Mouse (Mus musculus): Measurements from ENCODE around the gene Tdp1. TPM values are rescaled to one million over a fixed set of nuclear protein-coding genes. Genes with fewer than 3 reads are reported as not detected.

Gene Tdp1
- polyA plus RNA-seq (2014; fragmentation: Nextera tagmentation; extraction: Ambion mirVana), result 75.1 and 81.5 TPM in 2 replicates

DNA sequence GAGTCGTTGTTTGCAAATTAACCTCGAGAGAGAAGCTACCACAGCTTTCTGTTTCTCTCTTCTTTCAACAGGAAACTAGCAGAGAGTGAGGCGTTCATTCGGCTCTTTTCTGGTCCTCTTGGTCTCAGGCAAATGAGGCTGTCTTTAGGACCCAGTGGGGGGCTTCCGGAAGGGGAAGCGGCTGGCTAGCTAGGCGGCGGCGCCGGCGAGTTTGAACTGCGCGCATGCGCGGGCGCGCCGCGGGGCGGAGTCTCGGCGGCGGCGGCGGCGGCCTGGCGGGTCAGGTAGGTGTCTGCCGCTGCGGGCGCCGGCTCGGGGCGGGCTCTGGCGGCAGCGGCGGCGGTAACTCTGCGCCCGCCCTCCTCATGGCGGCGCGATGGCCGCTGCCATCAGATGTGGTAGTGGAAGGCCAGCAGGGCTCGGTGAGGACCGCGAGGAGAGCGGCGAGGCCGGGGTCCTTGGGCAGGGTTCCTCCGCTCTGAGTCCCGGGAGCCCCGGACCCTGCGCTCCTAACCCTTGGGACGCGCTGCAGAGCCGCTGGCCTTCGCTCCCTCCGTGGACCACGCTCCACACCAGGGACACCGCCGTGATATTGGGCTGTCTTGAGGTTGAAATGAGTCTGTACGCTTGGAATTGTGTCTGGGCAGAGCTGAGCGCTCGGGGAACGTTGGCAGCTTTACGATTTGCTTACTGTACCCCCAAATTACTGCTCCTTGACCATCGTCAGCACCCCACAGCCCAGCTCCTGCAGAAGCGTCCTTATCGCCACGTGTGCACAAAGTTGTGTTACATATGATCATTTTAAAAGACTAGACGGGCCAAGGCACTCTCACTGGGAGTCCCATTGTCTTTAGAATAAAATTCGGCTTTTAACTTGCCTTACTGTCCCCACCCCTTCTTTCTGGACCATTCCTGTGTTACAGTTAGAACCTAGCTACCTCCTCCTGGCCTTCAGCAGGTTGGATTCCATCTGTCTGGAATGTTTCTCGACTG is at the start of gene Tdp1, which contains the start of gene Efcab11:
Tdp1 (plus strand) TSS at position 249 of the 993 bp plus-strand sequence.
Efcab11 (minus strand) TSS at position 171 of the 993 bp plus-strand sequence.
- Histone ChIP-seq H3K9ac (ENCODE audit: low read depth, low read length) (peak within 1 kb of the TSS; percentile 67), H3K27me3 (ENCODE audit: control insufficient read depth, insufficient read depth, low read length) (no peaks in the 10 kb centered on the region), H3K4me3 (ENCODE audit: low read depth, low read length) (peak within 1 kb of the TSS; percentile 58), H3K9me3 (ENCODE audit: control insufficient read depth, low read length) (no peaks in the 10 kb centered on the region), H3K27ac (ENCODE audit: low read depth, low read length) (peak within 1 kb of the TSS; percentile 75), H3K4me2 (replicated peaks; ENCODE audit: low read depth, low read length) (peak within 1 kb of the TSS; percentile 77), H3K4me1 (replicated peaks; ENCODE audit: control insufficient read depth, insufficient read depth, low read length) (0 out of 2 replicates have a peak, but pooled peaks cover 2% of the 10 kb centered on the region), H3K36me3 (ENCODE audit: control insufficient read depth, insufficient read depth, low read length) (no peaks in the 10 kb centered on the region)
- ATAC-seq (ENCODE audit: low FRiP score), result peak; percentile 82
- WGBS, result under 1% methylated on average over 73 of the region's 73 CpGs
- peak; percentile 100 for DNase-seq (ENCODE audit: low spot score)

DNA sequence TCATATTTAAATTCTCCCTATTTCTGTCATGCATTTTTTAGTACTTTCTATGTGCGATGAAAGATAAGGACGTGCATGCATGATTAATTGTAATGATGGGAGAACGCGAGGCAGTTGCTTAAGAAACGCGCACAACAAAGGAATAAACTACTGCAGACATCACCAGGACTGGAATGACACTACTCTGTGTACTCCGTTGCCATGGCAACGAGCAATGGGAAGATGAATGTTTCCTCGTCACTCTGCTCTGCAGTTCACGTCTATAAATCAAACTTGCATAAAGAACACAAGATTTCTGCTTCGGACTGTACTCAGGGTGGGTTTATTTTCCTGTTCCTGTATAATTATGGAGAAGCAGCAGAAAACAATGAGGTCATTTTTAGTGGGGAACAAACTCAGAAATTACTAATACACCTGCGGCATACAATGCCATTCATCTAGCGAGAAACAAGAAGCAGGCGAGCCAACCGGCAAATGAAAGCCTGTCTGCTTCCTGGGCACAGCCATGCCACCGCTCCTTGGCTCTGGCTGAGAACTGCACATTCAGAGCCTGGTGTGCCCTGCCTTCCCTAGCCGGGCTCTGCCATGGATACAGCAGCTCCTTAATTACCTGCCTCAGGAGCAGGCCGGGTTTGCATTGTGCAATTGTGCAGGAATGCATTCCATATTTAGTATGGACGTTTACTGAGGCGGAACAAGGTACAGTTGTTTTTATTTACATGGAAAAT is 47.7 kb upstream of the Tdp1 start:
- 0 out of 2 replicates have a peak overlapping the region, but pooled peaks have one; percentile 5 for H3K4me2 ChIP-seq (replicated peaks; ENCODE audit: low read depth, low read length)
- peaks cover 3% of the 10 kb centered on the region for H3K4me1 ChIP-seq (replicated peaks; ENCODE audit: control insufficient read depth, insufficient read depth, low read length)
- no peaks in the 10 kb centered on the region for H3K36me3 ChIP-seq (ENCODE audit: control insufficient read depth, insufficient read depth, low read length)
- H3K27ac ChIP-seq (ENCODE audit: low read depth, low read length), result no peak overlapping the region
- ATAC-seq (ENCODE audit: low FRiP score), result peak; percentile 86
- no peaks in the 10 kb centered on the region for H3K9me3 ChIP-seq (ENCODE audit: control insufficient read depth, low read length)
- no peak overlapping the region for H3K4me3 ChIP-seq (ENCODE audit: low read depth, low read length)
- no peak overlapping the region for H3K9ac ChIP-seq (ENCODE audit: low read depth, low read length)
- peak; percentile 82 for DNase-seq (ENCODE audit: low spot score)
- 48% methylated on average over 20 of the region's 20 CpGs for WGBS
- H3K27me3 ChIP-seq (ENCODE audit: control insufficient read depth, insufficient read depth, low read length), result no peaks in the 10 kb centered on the region

- Histone ChIP-seq H3K4me2 (replicated peaks; ENCODE audit: low read depth, low read length) (no peak overlapping the region), H3K4me3 (ENCODE audit: low read depth, low read length) (no peak overlapping the region), H3K36me3 (ENCODE audit: control insufficient read depth, insufficient read depth, low read length) (no peaks in the 10 kb centered on the region), H3K9me3 (ENCODE audit: control insufficient read depth, low read length) (no peaks in the 10 kb centered on the region), H3K4me1 (replicated peaks; ENCODE audit: control insufficient read depth, insufficient read depth, low read length) (peaks cover 3% of the 10 kb centered on the region), H3K27ac (ENCODE audit: low read depth, low read length) (no peak overlapping the region), H3K27me3 (ENCODE audit: control insufficient read depth, insufficient read depth, low read length) (no peaks in the 10 kb centered on the region), H3K9ac (ENCODE audit: low read depth, low read length) (no peak overlapping the region)
- ATAC-seq (ENCODE audit: low FRiP score) (no peak), DNase-seq (ENCODE audit: low spot score) (no peak)
- 90% methylated on average over 5 of the region's 5 CpGs for WGBS
These were observed 46.8 kb upstream of the Tdp1 start for GRCm38 (mm10) chr12:99837528-99837927.

- Histone ChIP-seq H3K27ac (ENCODE audit: low read depth, low read length) (no peak overlapping the region), H3K9ac (ENCODE audit: low read depth, low read length) (no peak overlapping the region), H3K4me1 (replicated peaks; ENCODE audit: control insufficient read depth, insufficient read depth, low read length) (peaks cover 3% of the 10 kb centered on the region), H3K4me2 (replicated peaks; ENCODE audit: low read depth, low read length) (no peak overlapping the region), H3K4me3 (ENCODE audit: low read depth, low read length) (no peak overlapping the region), H3K9me3 (ENCODE audit: control insufficient read depth, low read length) (no peaks in the 10 kb centered on the region), H3K27me3 (ENCODE audit: control insufficient read depth, insufficient read depth, low read length) (no peaks in the 10 kb centered on the region), H3K36me3 (ENCODE audit: control insufficient read depth, insufficient read depth, low read length) (no peaks in the 10 kb centered on the region)
- ATAC-seq (ENCODE audit: low FRiP score) (no peak), DNase-seq (ENCODE audit: low spot score) (no peak)
- 80% methylated on average over 11 of the region's 11 CpGs for WGBS
These were observed 46.2 kb upstream of the Tdp1 start for GRCm38 (mm10) chr12:99838109-99838508.

- whole genome bisulfite sequencing, result 94% methylated on average over 7 of the region's 14 CpGs
- ATAC-seq (ENCODE audit: low FRiP score) (no peak), DNase-seq (ENCODE audit: low spot score) (peak; percentile 21)
- Histone ChIP-seq H3K27me3 (ENCODE audit: control insufficient read depth, insufficient read depth, low read length) (no peaks in the 10 kb centered on the region), H3K9ac (ENCODE audit: low read depth, low read length) (no peak overlapping the region), H3K4me1 (replicated peaks; ENCODE audit: control insufficient read depth, insufficient read depth, low read length) (peaks cover 3% of the 10 kb centered on the region), H3K27ac (ENCODE audit: low read depth, low read length) (no peak overlapping the region), H3K9me3 (ENCODE audit: control insufficient read depth, low read length) (no peaks in the 10 kb centered on the region), H3K4me2 (replicated peaks; ENCODE audit: low read depth, low read length) (no peak overlapping the region), H3K4me3 (ENCODE audit: low read depth, low read length) (no peak overlapping the region), H3K36me3 (ENCODE audit: control insufficient read depth, insufficient read depth, low read length) (no peaks in the 10 kb centered on the region)
These were observed 45.6 kb upstream of the Tdp1 start for GRCm38 (mm10) chr12:99838703-99839102.

GRCm38 (mm10) chr12:99844951-99845350 is 39.4 kb upstream of the Tdp1 start:
- no peaks in the 10 kb centered on the region for H3K36me3 ChIP-seq (ENCODE audit: control insufficient read depth, insufficient read depth, low read length)
- no peak overlapping the region for H3K27ac ChIP-seq (ENCODE audit: low read depth, low read length)
- no peak overlapping the region for H3K4me3 ChIP-seq (ENCODE audit: low read depth, low read length)
- no peak overlapping the region for H3K4me2 ChIP-seq (replicated peaks; ENCODE audit: low read depth, low read length)
- ATAC-seq (ENCODE audit: low FRiP score) (no peak), DNase-seq (ENCODE audit: low spot score) (no peak)
- no peak overlapping the region for H3K9ac ChIP-seq (ENCODE audit: low read depth, low read length)
- no peaks in the 10 kb centered on the region for H3K9me3 ChIP-seq (ENCODE audit: control insufficient read depth, low read length)
- no peaks in the 10 kb centered on the region for H3K4me1 ChIP-seq (replicated peaks; ENCODE audit: control insufficient read depth, insufficient read depth, low read length)
- WGBS, result 93% methylated on average over 8 of the region's 8 CpGs
- no peaks in the 10 kb centered on the region for H3K27me3 ChIP-seq (ENCODE audit: control insufficient read depth, insufficient read depth, low read length)

DNA sequence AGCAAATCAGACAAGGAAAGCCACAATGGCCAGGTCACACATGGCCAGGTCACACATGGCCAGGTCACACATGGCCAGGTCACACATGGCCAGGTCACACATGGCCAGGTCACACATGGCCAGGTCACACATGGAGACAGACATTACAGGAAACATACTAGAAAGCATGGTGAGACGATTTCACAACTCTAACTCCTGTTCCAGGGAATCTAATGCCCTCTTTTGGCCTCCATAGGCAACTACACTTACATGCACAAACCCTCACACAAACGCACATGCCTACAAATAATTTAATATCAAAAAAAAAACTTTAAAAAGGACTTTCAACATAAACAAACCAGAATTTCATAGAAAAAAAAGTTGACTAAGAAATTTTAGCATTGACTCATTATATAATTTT is 34.3 kb upstream of the Tdp1 start:
- Histone ChIP-seq H3K4me1 (replicated peaks; ENCODE audit: control insufficient read depth, insufficient read depth, low read length) (no peaks in the 10 kb centered on the region), H3K4me2 (replicated peaks; ENCODE audit: low read depth, low read length) (no peak overlapping the region), H3K4me3 (ENCODE audit: low read depth, low read length) (no peak overlapping the region), H3K9ac (ENCODE audit: low read depth, low read length) (no peak overlapping the region), H3K27ac (ENCODE audit: low read depth, low read length) (no peak overlapping the region), H3K9me3 (ENCODE audit: control insufficient read depth, low read length) (no peaks in the 10 kb centered on the region), H3K27me3 (ENCODE audit: control insufficient read depth, insufficient read depth, low read length) (no peaks in the 10 kb centered on the region), H3K36me3 (ENCODE audit: control insufficient read depth, insufficient read depth, low read length) (no peaks in the 10 kb centered on the region)
- no peak for DNase-seq (ENCODE audit: low spot score)
- WGBS, result 87% methylated on average over 2 of the region's 2 CpGs
- no peak for ATAC-seq (ENCODE audit: low FRiP score)

GRCm38 (mm10) chr12:99853323-99854258 is 30.7 kb upstream of the Tdp1 start:
- Histone ChIP-seq H3K9ac (ENCODE audit: low read depth, low read length) (no peak overlapping the region), H3K9me3 (ENCODE audit: control insufficient read depth, low read length) (no peaks in the 10 kb centered on the region), H3K4me1 (replicated peaks; ENCODE audit: control insufficient read depth, insufficient read depth, low read length) (no peaks in the 10 kb centered on the region), H3K27ac (ENCODE audit: low read depth, low read length) (no peak overlapping the region), H3K4me2 (replicated peaks; ENCODE audit: low read depth, low read length) (no peak overlapping the region), H3K4me3 (ENCODE audit: low read depth, low read length) (no peak overlapping the region), H3K27me3 (ENCODE audit: control insufficient read depth, insufficient read depth, low read length) (no peaks in the 10 kb centered on the region), H3K36me3 (ENCODE audit: control insufficient read depth, insufficient read depth, low read length) (no peaks in the 10 kb centered on the region)
- WGBS, result 86% methylated on average over 14 of the region's 14 CpGs
- ATAC-seq (ENCODE audit: low FRiP score) (peak; percentile 54; the same call in 1 of the 2 replicates), DNase-seq (ENCODE audit: low spot score) (no peak)

Measured in hindbrain, embryonic 11.5 days (tissue).